Mouse (Mus musculus) kidney, embryonic 16.5 days (tissue): Measurements from ENCODE around the gene Larp4. TPM values are rescaled to one million over a fixed set of nuclear protein-coding genes. Genes with fewer than 3 reads are reported as not detected.

Source experiments
- ATAC-seq: fragments of 200-750 bp; cut with Nextera tagmentation; 2 replicates; pipeline ENCODE4 v1.8.0; 2017; ENCODE audit warnings: moderate TSS enrichment; ENCODE audit not compliant: low FRiP score, low TSS enrichment
- H3K27ac ChIP-seq: fragments of 300-500 bp; sonication (generic); 2 replicates; pipeline ENCODE4 v1.5.1; 2014; ENCODE audit warnings: low read length
- H3K27me3 ChIP-seq: fragments of 300-500 bp; sonication (generic); 2 replicates; pipeline ENCODE4 v1.6.1; 2014; ENCODE audit warnings: low read length, control low read depth, mixed read lengths; ENCODE audit not compliant: insufficient read depth
- H3K36me3 ChIP-seq: fragments of 300-500 bp; sonication (generic); 2 replicates; pipeline ENCODE4 v1.6.1; 2014; ENCODE audit warnings: low read length, control low read depth, mixed read lengths; ENCODE audit not compliant: insufficient read depth
- H3K4me1 ChIP-seq: fragments of 300-500 bp; sonication (generic); 2 replicates; pipeline ENCODE4 v1.6.1; 2014; ENCODE audit warnings: low read length, control low read depth, mixed read lengths; ENCODE audit not compliant: insufficient read depth
- H3K4me2 ChIP-seq: fragments of 300-500 bp; sonication (generic); replicated peaks from 2 replicates; pipeline ENCODE4 v1.6.1; 2014; ENCODE audit warnings: low read depth, low read length
- H3K4me3 ChIP-seq: fragments of 300-500 bp; sonication (generic); 2 replicates; pipeline ENCODE4 v1.5.1; 2014; ENCODE audit warnings: mild to moderate bottlenecking, low read length
- H3K9ac ChIP-seq: fragments of 300-500 bp; sonication (generic); replicated peaks from 2 replicates; pipeline ENCODE4 v1.6.1; 2014; ENCODE audit warnings: low read length
- H3K9me3 ChIP-seq: fragments of 300-500 bp; sonication (generic); 2 replicates; pipeline ENCODE4 v1.6.1; 2016; ENCODE audit warnings: low read length, control low read depth
- WGBS: fragments of 180-500 bp; shearing (Covaris S2); extraction: QIAGEN DNeasy Blood & Tissue Kit; methylation state at CpG from one replicate; pipeline ENCODE4 v1.1.7; 2014; 5-methylcytosine and 5-hydroxymethylcytosine counted together
- polyA plus RNA-seq: library from polyadenylated mRNA; unstranded; fragments of >200 nt; fragmentation: Nextera tagmentation; extraction: Ambion mirVana; gene quantifications from 2 replicates; pipeline ENCODE4 v1.2.1, GENCODE M21; 2015

Gene Larp4
- polyA plus RNA-seq, 1 experiment from 2014 or later: 33.7 TPM

DNA sequence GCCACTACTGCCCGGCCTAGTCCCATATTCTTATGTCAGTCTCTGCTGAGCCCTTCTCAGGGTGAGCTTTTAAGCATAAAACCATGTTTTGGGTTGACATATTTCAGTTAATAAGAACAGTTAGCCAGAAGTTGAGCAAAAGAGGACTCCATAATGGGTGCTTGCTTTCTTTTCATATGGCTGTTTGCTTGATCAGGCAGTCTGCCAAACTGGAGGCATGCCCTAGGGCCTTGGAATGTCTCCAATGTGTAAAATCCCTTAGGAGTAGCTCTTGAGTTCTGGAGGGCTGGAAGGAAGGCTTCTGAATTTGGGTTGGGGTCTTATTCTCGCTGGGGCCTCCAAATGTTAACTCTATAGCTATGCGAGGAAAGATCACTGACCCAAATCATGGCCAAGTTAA lies 62.7 kb downstream of the Larp4 start:
- Histone ChIP-seq H3K27me3 (no peaks in the 10 kb centered on the region), H3K36me3 (no peaks in the 10 kb centered on the region), H3K4me3 (no peak overlapping the region), H3K4me2 (no peak overlapping the region), H3K9ac (no peak overlapping the region), H3K27ac (no peak overlapping the region), H3K4me1 (no peaks in the 10 kb centered on the region), H3K9me3 (no peaks in the 10 kb centered on the region)
- ATAC-seq: no peak
- 86% methylated on average over 3 of the region's 3 CpGs for WGBS

- Histone ChIP-seq H3K9me3 (no peaks in the 10 kb centered on the region), H3K36me3 (no peaks in the 10 kb centered on the region), H3K4me2 (peak within 1 kb of the TSS; percentile 55), H3K27me3 (no peaks in the 10 kb centered on the region), H3K4me3 (peak within 1 kb of the TSS; percentile 70), H3K9ac (peak within 1 kb of the TSS; percentile 95), H3K27ac (peak within 1 kb of the TSS; percentile 94), H3K4me1 (peaks cover 26% of the 10 kb centered on the region)
- ATAC-seq: peak; percentile 92
- 0% methylated on average over 34 of the region's 68 CpGs for WGBS
Observed at GRCm38 (mm10) chr15:100038470-100038971, 68.7 kb downstream of the Larp4 start, which contains the start of gene Dip2b. Gene Dip2b, plus strand, starts transcription at chr15:100038664.

DNA sequence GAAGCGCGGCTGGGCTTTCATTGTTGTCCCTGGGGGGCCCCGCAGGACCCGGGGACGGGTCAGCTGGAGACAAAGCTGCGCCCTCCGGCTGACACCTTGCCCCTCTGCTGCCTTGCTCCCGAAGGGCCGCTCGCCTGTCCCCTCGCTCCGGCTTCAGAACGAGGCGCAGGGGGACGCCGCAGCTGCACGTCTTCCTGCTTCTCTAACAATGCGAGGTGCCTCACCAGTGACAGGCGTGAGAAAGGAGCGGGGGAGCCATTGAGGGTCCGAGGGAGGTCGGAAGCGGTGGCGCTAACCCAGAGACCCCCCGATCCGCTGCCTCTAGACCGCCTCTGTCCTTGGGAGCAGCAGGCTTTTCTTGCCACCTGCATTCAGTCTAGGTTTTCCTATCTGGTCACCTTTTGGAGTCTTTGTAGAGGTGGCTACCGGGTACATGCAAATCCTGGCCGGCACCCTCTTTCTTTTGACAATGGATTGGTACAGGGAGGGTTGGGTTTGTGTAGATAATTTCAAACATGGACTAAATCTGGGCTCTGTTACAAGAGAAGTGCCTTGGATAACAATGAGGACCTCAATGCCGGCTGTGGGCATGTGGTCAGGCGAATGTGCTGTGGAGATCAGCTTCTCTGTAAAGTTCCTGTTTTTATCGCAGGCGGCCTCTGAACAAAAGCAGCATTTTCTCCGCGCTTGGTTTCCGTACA lies 69.3 kb downstream of the Larp4 start:
- H3K27me3 ChIP-seq: no peaks in the 10 kb centered on the region
- H3K36me3 ChIP-seq: no peaks in the 10 kb centered on the region
- WGBS: under 1% methylated on average over 36 of the region's 36 CpGs
- peak overlapping the region; percentile 70 for H3K4me3 ChIP-seq
- H3K4me2 ChIP-seq: peak overlapping the region; percentile 55
- ATAC-seq: peak; percentile 78
- H3K9me3 ChIP-seq: no peaks in the 10 kb centered on the region
- H3K27ac ChIP-seq: peak overlapping the region; percentile 94
- H3K4me1 ChIP-seq: peaks cover 26% of the 10 kb centered on the region
- H3K9ac ChIP-seq: peak overlapping the region; percentile 95

DNA sequence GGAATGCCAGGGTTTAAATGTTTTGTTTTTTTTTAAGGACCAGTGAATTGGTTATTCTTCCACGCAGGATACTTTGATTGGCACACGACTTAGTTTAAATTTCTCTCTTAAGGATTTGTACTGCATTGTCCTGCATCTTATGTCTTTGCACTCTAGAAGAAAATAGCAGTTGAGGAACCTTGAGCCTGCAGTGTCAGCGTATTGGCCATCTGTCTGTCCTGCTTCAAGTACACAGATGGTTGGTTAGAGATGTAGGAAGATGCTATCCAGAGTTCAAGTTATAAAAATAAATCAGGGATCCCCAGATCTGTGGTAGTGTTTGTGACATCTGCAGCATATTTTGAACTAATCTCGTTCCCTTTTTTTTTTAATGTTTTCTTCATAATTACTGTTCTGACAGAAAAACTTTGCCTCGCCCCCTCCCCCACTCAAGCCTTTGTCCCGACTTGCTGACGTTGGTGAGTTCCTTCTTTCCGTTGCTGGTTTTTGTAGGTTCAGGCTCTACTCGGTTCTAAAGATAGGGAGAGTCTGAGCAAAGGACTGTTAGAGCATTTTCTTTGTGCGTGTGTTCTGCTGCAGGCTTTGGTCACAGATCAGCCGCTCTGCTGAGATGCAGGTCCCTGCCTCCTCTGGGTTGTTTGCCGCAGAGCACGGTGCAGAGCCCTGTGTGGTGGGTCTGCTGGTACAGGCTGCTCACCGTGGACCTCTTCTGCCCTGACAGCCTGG lies 70.8 kb downstream of the Larp4 start:
- Histone ChIP-seq H3K9me3 (no peaks in the 10 kb centered on the region), H3K4me2 (peak overlapping the region; percentile 55), H3K4me1 (peaks cover 29% of the 10 kb centered on the region), H3K4me3 (peak overlapping the region; percentile 13; the same call in 1 of the 2 replicates), H3K27me3 (no peaks in the 10 kb centered on the region), H3K9ac (0 out of 2 replicates have a peak overlapping the region, but pooled peaks have one; percentile 9), H3K27ac (no peak overlapping the region), H3K36me3 (no peaks in the 10 kb centered on the region)
- 31% methylated on average over 14 of the region's 14 CpGs for WGBS
- ATAC-seq: no peak

DNA sequence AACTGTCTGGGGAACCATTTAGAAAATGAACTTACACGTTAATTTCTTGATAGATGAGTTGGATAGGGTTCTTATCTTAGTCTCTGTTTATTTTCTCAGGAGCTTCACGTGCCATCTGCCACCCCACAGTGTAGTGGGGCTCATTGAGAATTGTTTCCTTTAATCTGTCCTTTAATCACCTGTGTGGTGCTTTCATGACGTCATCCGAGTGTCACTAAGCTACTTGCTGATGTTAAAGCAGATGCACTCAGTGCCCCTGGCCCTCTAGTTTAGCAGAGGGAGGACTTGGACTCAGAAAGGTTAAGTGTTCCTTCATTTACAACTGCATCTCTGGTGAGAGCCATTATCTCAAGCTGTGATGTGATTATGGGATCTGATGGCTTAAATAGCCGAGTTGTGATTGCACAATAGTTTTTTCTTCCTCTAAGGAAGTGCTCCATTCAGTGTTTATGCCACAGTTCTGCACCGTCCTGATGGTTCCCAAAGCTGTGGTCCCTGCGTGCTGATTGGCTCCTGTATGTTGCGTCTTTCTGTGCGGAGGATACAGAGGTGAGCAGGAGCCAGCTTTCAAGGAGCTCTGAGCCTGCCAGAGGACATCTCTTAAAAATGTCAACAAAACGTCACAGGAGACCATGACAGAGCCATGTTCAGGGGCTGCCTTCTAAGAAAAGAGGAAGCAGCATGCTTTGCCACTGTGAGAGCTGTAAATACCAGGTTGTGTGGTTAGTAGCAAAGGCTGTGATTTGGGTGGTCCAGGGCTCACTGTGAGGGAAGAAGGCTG lies 71.6 kb downstream of the Larp4 start:
- no peak overlapping the region for H3K4me3 ChIP-seq
- peaks cover 36% of the 10 kb centered on the region for H3K4me1 ChIP-seq
- peak overlapping the region; percentile 55; the same call in 1 of the 2 replicates for H3K4me2 ChIP-seq
- no peaks in the 10 kb centered on the region for H3K9me3 ChIP-seq
- no peaks in the 10 kb centered on the region for H3K27me3 ChIP-seq
- H3K27ac ChIP-seq: no peak overlapping the region
- ATAC-seq: no peak
- 48% methylated on average over 10 of the region's 10 CpGs for WGBS
- no peak overlapping the region for H3K9ac ChIP-seq
- no peaks in the 10 kb centered on the region for H3K36me3 ChIP-seq

DNA sequence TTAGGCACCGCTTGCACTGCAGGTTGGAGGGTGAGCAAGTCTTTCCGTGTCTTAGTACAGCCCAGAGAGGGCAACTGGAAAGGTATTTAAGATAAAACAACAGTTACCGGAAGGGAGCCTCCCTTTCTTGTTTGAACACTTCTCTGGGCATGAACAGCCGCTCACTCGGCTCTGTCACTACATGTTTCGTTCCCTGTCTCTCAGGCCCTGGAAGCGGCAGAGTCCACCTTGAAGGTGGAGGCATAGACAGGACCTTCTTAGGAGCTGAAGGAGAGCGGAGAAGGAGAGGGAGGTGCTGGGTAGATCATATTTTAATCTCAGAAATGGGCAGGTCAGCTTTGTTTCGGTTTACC lies 72.2 kb downstream of the Larp4 start:
- Histone ChIP-seq H3K27ac (no peak overlapping the region), H3K9ac (no peak overlapping the region)

DNA sequence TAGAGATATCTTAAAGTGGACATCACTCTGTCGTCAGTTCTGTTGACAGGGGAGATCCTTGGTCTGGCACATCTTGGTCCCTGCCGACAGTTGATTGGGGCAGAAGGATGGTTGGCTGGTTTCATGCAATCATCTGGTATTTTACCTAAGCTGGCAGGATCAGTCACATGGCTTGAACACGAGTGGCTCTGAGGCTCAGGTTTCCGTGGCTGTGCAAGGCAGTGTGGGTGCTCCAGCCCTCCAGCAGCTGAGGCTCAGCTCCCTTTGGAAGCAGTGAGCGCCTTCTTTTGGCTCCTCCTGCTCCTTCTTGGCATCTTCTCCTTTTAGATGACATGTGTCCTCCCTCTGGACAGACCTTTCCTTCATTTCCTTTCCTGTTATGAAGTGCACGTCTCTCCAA lies 75.7 kb downstream of the Larp4 start:
- no peak overlapping the region for H3K27ac ChIP-seq
- no peak overlapping the region for H3K4me2 ChIP-seq
- H3K9ac ChIP-seq: no peak overlapping the region
- ATAC-seq: no peak
- H3K36me3 ChIP-seq: peaks cover 8% of the 10 kb centered on the region; the same call in 1 of the 2 replicates
- H3K4me1 ChIP-seq: peaks cover 35% of the 10 kb centered on the region
- WGBS: 33% methylated on average over 6 of the region's 6 CpGs
- H3K27me3 ChIP-seq: no peaks in the 10 kb centered on the region
- H3K9me3 ChIP-seq: no peaks in the 10 kb centered on the region
- no peak overlapping the region for H3K4me3 ChIP-seq

More for the DNA sequence above, 72.2 kb downstream of the Larp4 start:
- Histone ChIP-seq H3K9me3 (no peaks in the 10 kb centered on the region), H3K36me3 (no peaks in the 10 kb centered on the region), H3K27me3 (no peaks in the 10 kb centered on the region), H3K4me3 (no peak overlapping the region), H3K4me2 (no peak overlapping the region), H3K4me1 (peaks cover 41% of the 10 kb centered on the region)
- 67% methylated on average over 9 of the region's 9 CpGs for WGBS
- ATAC-seq: no peak

- Histone ChIP-seq H3K4me2 (no peak overlapping the region), H3K9me3 (no peaks in the 10 kb centered on the region), H3K4me3 (no peak overlapping the region), H3K27me3 (no peaks in the 10 kb centered on the region), H3K27ac (no peak overlapping the region), H3K36me3 (peaks cover 8% of the 10 kb centered on the region; the same call in 1 of the 2 replicates), H3K9ac (no peak overlapping the region), H3K4me1 (peaks cover 26% of the 10 kb centered on the region)
- WGBS: 79% methylated on average over 7 of the region's 7 CpGs
- no peak for ATAC-seq
Observed at GRCm38 (mm10) chr15:100049496-100050087, 79.7 kb downstream of the Larp4 start.

- H3K4me2 ChIP-seq: no peak overlapping the region
- H3K27ac ChIP-seq: no peak overlapping the region
- WGBS: 79% methylated on average over 7 of the region's 7 CpGs
- peaks cover 8% of the 10 kb centered on the region; the same call in 1 of the 2 replicates for H3K36me3 ChIP-seq
- no peak overlapping the region for H3K4me3 ChIP-seq
- no peaks in the 10 kb centered on the region for H3K9me3 ChIP-seq
- no peak for ATAC-seq
- peaks cover 21% of the 10 kb centered on the region for H3K4me1 ChIP-seq
- H3K9ac ChIP-seq: no peak overlapping the region
- no peaks in the 10 kb centered on the region for H3K27me3 ChIP-seq
Observed at GRCm38 (mm10) chr15:100050940-100051339, 81.1 kb downstream of the Larp4 start.
